Mouse (Mus musculus) bone marrow, adult 2 months (tissue): Measurements from ENCODE around the gene Bpi. TPM values are rescaled to one million over a fixed set of nuclear protein-coding genes. Genes with fewer than 3 reads are reported as not detected.

Experiments used
- H3K27ac ChIP-seq: fragments of 200-500 bp; 2 replicates; pipeline ENCODE4 v1.5.1; 2012; ENCODE audit warnings: low read depth, mild to moderate bottlenecking, control low read depth, inconsistent platforms, low read length; ENCODE audit not compliant: control insufficient read depth, poor library complexity, insufficient read depth
- H3K4me1 ChIP-seq: fragments of 200-500 bp; 2 replicates; pipeline ENCODE4 v1.6.1; 2011; ENCODE audit warnings: low read length; ENCODE audit not compliant: control insufficient read depth, insufficient read depth
- H3K4me3 ChIP-seq: fragments of 200-500 bp; replicated peaks from 2 replicates; pipeline ENCODE3; 2011; ENCODE audit warnings: mild to moderate bottlenecking, low read depth, low read length, control low read depth; ENCODE audit not compliant: control insufficient read depth
- CTCF ChIP-seq: fragments of 200-500 bp; IDR thresholded peaks from 2 replicates; pipeline ENCODE4 v1.5.1; 2011; ENCODE audit warnings: low read length, control low read depth; ENCODE audit not compliant: control insufficient read depth, insufficient read depth
- POLR2A ChIP-seq: fragments of 200-500 bp; IDR thresholded peaks from 2 replicates; pipeline ENCODE4 v1.6.1; 2011; ENCODE audit warnings: low read depth, mild to moderate bottlenecking, control low read depth, low read length, borderline replicate concordance; ENCODE audit not compliant: control insufficient read depth
- WGBS: fragments of 180-500 bp; shearing (Covaris S2); methylation state at CpG from one replicate; pipeline ENCODE4 v1.1.7; 2018; 5-methylcytosine and 5-hydroxymethylcytosine counted together
- polyA plus RNA-seq: library from polyadenylated mRNA; stranded (reverse); fragments of >200 nt; gene quantifications from 2 replicates; pipeline ENCODE4 v1.2.4, GENCODE M21; 2011; ENCODE audit warnings: low replicate concordance; ENCODE audit not compliant: missing spikeins, insufficient read depth, insufficient read length

The Bpi gene
- not detected in 2 replicates for polyA plus RNA-seq

DNA sequence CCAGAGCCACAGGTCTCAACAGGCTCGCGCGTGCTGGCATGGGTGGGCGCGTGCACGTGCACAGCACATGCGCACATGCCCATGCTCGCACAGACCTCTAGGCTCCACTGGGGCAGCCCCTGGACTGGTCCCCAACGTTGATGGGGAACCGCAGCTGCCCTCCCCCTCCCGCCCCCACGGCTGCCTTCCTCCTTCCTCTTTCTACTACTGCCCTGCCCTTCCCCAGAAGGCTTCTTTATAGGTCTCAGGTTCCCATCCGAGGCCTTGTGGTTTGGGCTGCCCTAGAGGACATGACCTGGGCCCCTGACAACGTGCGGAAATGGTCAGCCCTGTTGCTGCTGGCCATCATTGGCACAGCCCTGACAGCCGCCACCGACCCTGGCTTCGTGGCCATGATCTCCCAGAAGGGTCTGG is at the start of gene Bpi:
Gene Bpi, plus strand, starts transcription at position 90 of the 414 bp plus-strand sequence.
- TF ChIP-seq POLR2A, result no peak
- no peak for TF ChIP-seq CTCF
- WGBS, result 0% methylated on average over 18 of the region's 18 CpGs

DNA sequence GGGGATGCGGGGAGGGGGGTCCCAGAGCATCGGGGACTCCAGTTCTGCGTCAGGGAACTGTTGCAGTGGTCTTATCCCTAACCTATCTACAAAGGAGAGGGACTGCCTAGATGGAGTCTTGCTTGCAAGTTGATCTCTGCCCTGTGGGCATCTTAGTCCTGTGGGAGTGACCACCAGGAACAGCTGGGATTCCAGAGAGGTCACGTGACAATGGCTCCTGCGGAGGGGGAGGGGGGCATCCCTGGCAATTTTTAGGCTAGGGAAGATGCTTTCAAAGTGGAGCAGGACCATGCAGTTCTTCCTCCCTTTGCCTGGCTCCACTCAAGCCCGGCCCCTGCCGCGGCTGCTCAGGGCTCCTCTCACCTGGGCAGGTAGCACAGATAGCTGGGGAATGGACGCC is 48.1 kb upstream of the Bpi start:
- no peak overlapping the region for H3K27ac ChIP-seq
- TF ChIP-seq POLR2A, result no peak
- TF ChIP-seq CTCF, result no peak
- 41% methylated on average over 9 of the region's 9 CpGs for WGBS

More for the DNA sequence above, at the start of gene Bpi:
- peak within 1 kb of the TSS; percentile 6 for H3K4me3 ChIP-seq
- peak within 1 kb of the TSS; percentile 55 for H3K27ac ChIP-seq
- peaks cover 4% of the 10 kb centered on the region for H3K4me1 ChIP-seq

DNA sequence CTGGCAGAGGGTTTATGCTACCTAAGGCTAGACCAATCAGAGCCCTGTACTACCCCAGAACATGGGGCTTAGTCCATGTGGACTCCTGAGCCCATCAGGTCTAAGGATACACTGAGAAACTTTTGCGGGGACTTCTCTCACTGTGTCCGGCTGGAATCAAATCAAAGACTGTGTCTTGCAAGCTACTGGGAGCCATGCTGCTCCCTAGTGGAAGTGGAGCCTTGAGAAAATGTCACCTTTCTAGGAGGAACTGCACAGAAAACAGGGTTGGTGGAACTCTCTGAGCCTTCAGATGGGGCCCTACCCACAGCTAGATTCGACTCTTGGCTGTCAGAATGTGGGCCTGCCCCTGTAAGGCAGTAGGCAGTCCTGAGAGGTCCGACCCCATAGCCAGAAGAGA is 47.4 kb upstream of the Bpi start:
- Histone ChIP-seq H3K4me1 (no peaks in the 10 kb centered on the region; the same call in 1 of the 2 replicates), H3K4me3 (no peak overlapping the region), H3K27ac (no peak overlapping the region)
- WGBS, result 44% methylated on average over 4 of the region's 4 CpGs
- no peak for TF ChIP-seq POLR2A

More for the DNA sequence above, 48.1 kb upstream of the Bpi start:
- no peaks in the 10 kb centered on the region; the same call in 1 of the 2 replicates for H3K4me1 ChIP-seq
- no peak overlapping the region for H3K4me3 ChIP-seq

DNA sequence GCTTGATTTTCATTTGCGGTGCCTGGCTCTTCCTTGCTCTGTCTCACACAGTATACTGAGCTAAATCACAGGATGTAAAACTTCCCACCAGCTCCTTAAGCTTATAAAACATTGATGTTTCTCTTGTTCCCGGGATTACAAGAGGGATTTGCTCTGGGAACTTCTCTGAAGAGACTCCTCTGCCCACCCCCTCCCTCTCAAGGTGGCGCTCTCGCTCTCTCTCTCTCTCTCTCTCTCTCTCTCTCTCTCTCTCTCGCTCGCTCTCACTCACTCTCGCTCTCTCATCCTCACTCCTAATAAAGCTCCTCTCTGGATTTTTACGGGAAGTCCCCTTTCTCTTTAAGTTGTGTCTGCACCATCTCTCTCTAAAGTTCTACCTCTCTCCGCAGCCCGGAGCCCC is 46.9 kb upstream of the Bpi start:
- no peak overlapping the region for H3K4me3 ChIP-seq
- H3K4me1 ChIP-seq, result no peaks in the 10 kb centered on the region; the same call in 1 of the 2 replicates
- no peak for TF ChIP-seq POLR2A
- TF ChIP-seq CTCF, result no peak
- H3K27ac ChIP-seq, result no peak overlapping the region
- WGBS, result 67% methylated on average over 10 of the region's 10 CpGs

DNA sequence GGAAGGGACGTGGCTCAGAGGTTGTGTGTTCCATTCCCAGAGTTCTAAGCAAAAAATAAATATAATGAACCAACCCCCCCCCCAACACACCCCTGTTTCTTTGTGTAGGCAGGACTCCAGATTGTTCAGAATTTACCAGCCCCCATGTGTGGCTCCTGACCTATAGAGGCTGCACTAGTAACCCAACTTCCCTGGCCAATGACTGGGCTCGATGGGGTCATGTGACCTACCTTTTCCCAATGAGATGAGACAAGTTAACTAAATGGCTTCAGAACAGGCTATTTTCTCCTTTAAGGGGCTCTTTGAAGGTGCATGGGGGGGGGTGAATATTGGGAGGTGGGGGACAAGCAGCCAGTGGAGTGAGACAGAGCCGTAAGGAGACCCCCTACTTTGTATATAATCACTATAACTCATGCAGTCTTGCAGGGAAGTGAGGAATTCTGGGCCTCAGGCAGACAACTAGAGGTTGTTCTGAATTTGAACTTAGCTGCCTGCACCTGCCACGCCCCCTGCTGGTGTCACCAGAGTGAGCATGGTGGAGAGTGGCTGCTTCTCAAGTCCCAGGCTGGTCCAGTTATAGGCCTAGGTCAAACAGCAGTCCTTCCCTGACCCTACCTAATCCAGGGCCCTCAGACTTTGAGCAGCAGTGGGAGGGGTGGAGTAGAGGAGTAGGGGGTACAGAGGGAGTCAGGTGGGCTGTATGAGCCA is 46.0 kb upstream of the Bpi start:
- 71% methylated on average over 4 of the region's 4 CpGs for WGBS
- Histone ChIP-seq H3K27ac (no peak overlapping the region), H3K4me1 (no peaks in the 10 kb centered on the region; the same call in 1 of the 2 replicates), H3K4me3 (no peak overlapping the region)
- TF ChIP-seq CTCF, result peak; percentile 46; the same call in 1 of the 2 replicates
- no peak for TF ChIP-seq POLR2A

DNA sequence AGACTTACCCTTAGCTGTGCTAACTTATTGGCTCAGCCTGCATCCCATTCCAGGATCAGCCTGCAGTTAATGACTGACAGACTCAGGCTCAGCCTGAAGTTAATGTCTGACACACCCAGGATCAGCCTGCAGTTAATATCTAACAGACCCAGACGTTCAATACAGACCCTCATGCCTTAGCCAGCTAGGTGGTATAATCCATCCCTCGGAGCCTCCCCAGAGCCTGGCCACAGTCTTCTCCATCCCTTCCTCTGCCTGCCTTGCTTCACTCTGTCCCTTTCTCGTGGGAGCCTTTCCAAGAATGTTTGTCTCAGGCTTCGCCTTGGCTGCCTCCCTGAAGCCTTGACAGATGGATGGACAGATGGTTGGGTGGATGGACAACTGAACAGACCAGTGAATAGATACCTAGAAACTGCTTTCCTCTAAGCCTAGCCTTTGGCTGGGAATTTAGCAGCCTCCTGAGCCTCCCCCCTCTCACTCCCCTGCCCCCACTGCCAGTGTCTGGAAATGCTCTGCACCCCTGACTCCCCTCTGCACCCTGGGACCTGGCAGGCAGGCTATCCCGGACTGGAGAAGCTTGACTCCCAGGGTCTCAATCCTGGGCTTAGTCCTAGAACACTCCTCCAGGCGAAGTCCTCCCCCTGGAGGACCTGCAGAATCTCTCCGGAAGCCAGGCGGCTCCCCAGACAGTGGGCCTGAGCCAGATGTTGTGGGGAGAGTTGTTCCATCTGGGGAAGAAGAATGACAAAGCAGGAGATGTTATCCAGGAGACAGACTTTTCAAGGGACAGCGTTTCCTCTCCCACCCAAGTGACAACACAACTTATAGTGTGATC is 42.4 kb upstream of the Bpi start:
- Histone ChIP-seq H3K27ac (no peak overlapping the region), H3K4me1 (no peaks in the 10 kb centered on the region), H3K4me3 (no peak overlapping the region)
- no peak for TF ChIP-seq POLR2A
- TF ChIP-seq CTCF, result no peak
- 77% methylated on average over 9 of the region's 9 CpGs for WGBS

DNA sequence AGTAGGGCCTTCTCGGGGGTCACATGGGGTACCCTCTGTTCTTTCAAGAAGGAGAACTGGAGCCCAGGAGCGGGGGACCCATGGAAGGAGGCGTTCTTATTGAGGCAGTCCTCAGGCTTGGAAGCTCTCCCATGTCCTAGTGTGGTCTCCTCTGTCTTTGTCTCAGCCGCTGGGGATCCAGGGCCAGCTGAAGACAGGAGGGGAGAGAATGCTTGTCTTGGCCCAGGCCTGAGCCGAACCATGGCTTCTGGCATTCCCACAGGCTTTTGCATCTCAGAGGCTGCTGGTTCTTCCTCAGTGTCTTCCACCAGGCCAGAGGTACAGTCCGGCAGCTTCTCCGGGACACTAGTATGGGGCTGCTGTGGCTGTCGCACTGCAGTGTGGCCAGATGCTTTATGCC is 41.4 kb upstream of the Bpi start:
- WGBS, result 86% methylated on average over 8 of the region's 8 CpGs
- Histone ChIP-seq H3K4me1 (no peaks in the 10 kb centered on the region), H3K27ac (no peak overlapping the region), H3K4me3 (no peak overlapping the region)
- TF ChIP-seq CTCF (no peak), POLR2A (no peak)

DNA sequence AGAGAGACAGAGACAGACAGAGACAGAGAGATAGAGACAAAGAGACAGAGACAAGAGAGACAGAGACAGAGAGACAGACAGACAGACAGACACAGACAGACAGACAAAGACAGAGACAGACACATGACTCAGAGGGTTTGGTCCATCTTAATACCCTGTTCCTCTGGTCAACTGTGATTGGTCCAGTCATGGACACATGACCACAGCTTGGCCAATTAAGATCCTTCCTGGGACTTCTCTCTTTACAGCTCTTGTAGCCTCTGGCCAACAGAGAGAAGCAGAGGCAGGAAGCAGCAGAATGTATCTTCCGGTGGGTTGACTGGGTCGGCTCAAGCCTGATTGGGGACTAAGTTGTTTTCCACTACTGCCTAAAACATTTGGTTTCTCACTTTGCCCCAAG is 38.3 kb upstream of the Bpi start:
- TF ChIP-seq POLR2A, result no peak
- no peak for TF ChIP-seq CTCF
- 64% methylated on average over 2 of the region's 2 CpGs for WGBS
- Histone ChIP-seq H3K4me3 (no peak overlapping the region), H3K27ac (no peak overlapping the region), H3K4me1 (no peaks in the 10 kb centered on the region)

DNA sequence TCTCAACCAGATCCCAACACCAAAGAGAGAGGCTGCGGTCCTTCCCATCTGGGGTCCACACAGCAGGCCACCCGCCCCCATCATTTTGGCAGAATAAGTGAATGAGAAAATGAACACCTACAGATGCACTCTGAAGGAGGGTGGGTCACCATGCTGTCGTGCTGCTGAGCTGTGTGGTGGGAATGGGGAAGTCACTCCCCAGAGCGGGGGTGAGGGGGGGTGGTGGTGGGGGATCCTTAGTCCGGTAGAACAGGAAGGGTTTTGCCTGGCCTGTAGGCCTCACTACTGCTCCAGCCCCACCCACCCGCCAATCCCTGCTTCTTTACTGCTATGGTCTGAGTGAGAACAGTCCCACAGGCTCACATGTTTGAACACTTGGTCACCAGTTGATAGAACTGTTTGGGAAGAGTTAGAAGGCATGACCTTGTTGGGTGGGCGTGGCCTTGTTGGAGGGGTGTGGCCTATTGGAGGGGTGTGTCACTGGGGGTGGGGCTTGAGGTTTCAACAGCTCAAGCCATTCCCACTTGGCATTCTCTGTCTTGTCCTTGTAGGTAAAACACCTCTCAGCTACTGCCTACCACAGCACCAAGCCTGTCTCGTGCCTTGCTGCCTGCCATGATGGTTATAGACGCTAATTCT is 36.3 kb upstream of the Bpi start:
- TF ChIP-seq POLR2A (no peak), CTCF (no peak)
- WGBS, result 52% methylated on average over 9 of the region's 9 CpGs
- Histone ChIP-seq H3K4me3 (no peak overlapping the region), H3K27ac (no peak overlapping the region), H3K4me1 (no peaks in the 10 kb centered on the region)
